Mouse (Mus musculus) adrenal gland, postnatal 10 days (tissue): ENCODE data around the gene Stxbp5l. TPM values are rescaled to one million over a fixed set of nuclear protein-coding genes. Genes with fewer than 3 reads are reported as not detected.
"Not testable (repeated sequence)": the region's sequence is repeated elsewhere in the genome, so short reads cannot be mapped to it uniquely, and the experiment has no call there.

Source experiments
- DNase-seq: peaks from one replicate; pipeline ENCODE4 v3.0.0; 2021; ENCODE audit warnings: mixed read lengths
- long read RNA-seq, 2 experiments: library from polyadenylated mRNA; stranded (forward); transcript quantifications; one replicate each; pipeline ENCODE4 v2.0.0; 2021
- total RNA-seq, 2 experiments: library from RNA; stranded (reverse); gene quantifications; 2 replicates each; pipeline ENCODE4 v1.2.3; 2021

Stxbp5l gene
- 1 to 10 TPM; 1.4 to 2.3 TPM for total RNA-seq
- long read RNA-seq, experiment 1, result 0 reads
- long read RNA-seq, experiment 2, full-length matches to known transcripts, result 1 of 1 reads
- long read RNA-seq, experiment 2, partial matches to known transcripts, result 0 of 1 reads
- long read RNA-seq, experiment 2, other reads (novel, unspliced or antisense), result 0 of 1 reads

DNA sequence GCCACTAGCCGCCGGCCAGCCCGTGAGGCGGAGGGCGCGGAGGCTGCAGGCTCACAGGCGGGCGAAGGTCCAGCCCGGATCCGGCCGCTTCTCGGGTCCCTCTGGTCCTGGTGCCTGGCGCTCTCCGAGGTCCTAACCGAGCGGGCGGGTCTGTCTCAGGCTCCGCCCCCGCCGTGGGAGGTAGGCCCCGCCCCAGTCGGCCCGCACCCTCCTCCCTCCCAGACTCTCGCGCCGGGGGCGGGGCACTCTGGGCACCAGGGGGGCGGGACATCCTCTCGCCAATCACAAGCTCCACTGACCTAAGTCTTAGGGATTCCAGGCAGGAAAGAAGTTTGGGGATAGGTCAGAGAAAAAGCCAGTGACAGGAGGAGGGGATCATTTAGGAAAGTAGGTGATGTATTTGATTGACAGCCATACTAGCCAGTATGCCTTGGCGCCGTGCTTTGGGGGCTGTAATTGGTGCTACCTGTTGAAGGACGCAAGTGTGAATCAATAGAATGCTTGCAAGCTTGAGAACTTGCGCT, at the start of gene Stxbp5l:
Gene Stxbp5l, minus strand, starts transcription at position 142 of the 524 bp plus-strand sequence.
- peak; percentile 97 for DNase-seq

DNA sequence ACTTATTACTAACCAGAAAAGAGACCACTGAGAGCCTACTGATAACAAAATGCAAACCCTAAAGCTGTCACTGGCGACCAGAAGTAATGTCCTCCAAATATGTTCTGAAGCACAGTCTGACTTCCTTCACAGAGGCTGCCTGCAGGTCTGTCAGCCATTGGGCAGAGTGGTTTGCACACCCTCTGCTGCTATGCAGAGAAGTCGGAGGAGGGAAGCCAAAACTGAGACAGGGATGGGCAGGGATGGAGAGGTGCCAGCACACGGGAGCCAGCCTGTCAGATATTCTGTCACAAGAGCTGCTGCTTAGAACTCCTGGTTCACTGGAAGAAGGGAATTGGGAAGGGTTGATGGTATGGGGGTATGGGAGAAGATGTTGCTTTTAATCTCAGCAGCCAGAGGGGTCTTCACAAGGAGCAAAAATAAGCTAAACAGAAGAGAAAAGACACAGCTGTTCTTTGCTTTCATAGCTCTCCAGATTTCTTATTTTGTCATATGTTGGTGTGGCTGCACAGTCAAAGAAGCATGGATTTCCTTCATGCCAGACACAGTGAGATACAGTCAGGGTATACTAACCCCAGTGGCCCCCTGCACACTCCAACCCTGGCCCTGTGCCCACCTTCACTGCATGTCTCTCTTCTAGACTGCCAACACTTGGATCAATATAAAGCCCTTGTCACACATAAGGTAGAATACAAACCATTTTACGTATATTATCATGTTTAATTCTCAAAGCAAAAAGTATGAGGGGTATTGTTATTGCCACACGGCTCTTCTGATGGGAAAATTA, 48.8 kb upstream of the Stxbp5l start:
- no peak for DNase-seq

DNA sequence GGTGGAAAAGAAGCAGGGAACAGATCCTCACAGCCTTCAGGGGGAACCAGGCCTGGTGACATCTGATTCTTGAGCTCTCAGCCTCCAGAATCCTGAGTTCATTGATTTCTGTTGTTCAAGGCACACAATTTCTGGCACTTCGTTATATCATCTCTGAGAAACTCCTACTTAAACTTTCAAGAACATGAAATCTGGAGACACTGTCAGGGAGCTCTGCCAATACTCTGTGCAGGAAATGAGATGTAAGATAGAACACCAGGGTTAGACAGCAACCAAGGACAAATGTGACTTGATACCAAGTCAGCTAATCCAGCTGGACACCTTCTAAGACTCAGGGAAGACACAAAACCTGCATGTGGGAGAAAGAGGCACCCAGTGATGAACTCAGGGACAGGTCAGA, 40.7 kb upstream of the Stxbp5l start:
- DNase-seq, result no peak

DNA sequence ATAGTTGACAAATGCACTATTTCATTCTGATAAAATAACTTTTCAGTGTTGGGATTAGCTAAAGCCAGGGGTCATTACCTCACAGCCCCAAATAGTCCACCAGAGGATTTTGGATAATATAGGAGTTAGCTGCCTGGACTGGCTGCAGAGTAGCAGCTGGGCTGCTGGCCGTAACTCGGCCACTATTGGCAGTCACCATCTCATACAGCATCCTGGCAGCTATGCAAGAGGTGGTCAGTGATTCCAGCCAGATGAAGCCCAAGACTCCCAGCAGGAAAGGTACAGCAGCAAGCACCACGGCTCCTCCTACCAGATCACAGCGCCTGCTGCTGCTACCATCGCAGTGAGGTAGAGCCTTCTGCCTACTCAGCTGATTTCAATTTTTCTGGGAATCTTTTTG, 38.1 kb upstream of the Stxbp5l start:
- no peak for DNase-seq

DNA sequence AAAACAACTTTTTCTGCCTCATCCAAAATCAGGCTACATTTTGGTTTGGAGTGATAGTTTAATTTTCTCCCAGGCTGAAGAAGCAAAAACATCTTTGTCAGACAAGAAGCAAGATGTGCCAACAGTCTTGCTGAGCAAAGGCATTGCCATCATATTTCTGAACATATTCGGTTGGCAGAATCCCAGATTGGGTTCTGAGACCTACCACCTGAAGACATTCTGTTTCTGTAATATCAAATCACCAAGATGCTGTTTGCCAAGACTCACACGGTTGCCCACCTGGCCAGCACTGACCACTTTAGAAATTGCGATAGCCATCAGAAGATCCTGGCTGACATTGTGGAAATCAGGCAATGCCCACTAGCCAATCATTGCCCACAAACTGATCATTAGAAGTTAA, 37.1 kb upstream of the Stxbp5l start:
- no peak for DNase-seq

DNA sequence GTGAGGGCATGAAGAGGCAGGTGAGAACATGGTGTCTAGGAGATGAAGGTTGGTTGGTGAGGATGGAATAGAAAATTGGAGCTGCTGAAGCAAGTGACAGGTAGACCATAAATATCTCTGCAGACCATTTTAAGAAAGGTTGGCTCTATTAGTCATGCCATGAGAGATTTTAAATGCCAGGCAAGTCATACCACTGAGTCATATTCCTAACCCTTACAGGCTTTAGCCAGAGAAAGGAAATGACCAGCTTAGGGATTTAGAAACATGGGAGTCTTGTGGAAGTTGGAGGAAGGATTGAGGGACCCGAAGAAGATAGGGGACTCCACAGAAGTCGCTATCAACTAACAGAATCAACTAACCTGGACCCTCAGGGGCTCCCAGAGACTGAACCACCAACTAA, 35.8 kb upstream of the Stxbp5l start:
- no peak for DNase-seq

DNA sequence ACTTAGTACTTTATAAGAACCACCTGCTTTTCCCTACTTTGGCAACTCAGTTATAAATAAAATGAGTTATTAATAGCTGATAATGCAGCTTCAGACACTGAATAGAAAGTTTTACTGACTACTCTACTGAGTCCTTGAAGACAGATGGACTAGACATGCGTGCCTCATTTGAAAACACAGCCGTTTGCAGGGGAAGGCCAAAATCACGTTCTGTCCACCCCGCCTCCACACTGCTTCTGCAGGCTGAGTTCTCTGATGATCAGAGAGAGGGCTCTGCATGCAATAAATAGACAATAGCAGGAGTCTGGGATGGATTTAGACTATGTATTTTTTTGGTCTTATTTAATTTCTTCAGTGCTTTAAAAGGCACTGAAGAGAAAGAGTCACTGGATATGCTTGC, 20.8 kb upstream of the Stxbp5l start:
- no peak for DNase-seq

DNA sequence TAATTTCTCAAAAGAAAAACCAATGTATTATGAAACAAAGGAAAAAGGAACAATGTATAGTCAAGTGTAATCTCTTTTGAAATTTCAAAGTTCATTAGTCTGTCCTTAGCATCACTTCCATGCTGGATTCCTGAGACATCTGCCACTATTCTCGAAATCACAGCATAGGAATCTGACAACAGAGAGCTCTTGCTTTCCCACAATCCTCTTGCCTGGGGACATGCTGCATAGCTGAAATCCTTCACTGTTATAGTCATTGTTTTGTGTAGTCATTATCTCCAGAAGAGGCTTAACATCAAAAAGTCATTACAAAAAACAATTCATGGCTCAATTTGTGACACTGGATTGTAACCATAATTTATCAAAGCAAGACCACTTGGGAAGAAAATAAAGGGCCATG, 20.2 kb upstream of the Stxbp5l start:
- DNase-seq, result no peak

DNA sequence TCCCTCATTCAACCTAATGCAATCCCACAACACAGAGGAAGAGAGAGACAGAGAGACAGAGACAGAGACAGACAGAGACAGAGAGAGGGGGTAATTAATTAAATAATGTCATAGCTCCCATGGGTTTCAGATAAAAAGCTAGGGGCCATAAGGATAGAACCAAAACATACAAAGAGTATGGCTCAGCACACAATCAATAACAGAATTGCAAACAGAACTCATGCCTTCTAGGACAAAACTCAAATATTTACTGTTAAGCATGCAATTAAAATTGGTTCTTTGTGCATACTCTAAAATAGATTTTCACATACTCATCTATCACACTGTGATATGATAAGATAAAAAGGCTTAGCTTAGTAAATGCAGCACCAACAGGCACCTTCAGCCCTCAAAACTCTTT, 5.2 kb upstream of the Stxbp5l start:
- DNase-seq, result no peak

DNA sequence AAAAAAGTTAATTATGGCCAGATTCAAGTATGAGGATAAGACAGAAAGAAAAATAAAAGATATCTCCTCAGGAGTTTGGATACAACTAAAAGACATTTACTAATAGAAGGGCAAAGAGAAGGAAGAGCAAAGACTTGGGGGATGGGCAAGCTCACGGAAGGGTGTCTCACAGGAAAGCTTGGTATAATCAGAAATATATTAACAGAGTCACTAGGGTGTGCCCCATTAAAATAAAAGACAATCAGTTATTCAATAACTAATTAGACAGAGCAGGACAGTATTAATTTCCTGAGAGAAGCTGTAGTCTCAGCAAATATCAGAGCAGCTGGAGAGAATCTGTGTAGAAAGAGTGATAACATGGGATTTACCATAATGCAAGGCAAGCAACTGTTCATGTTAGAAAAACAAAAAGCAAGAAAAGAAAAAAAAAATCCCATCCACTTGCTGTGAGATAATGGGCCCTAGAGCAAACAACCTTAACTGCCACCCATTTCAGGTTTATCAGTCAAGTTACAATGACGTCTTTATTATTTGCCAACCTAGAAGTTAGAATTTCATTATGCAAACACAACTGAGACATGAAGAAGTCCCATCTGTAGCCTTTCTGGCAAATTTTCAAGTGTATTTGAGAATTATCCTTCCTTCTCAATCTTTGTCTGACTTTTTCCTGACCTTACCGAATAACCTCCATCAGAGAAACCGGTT, 4.6 kb upstream of the Stxbp5l start:
- DNase-seq, result no peak

DNA sequence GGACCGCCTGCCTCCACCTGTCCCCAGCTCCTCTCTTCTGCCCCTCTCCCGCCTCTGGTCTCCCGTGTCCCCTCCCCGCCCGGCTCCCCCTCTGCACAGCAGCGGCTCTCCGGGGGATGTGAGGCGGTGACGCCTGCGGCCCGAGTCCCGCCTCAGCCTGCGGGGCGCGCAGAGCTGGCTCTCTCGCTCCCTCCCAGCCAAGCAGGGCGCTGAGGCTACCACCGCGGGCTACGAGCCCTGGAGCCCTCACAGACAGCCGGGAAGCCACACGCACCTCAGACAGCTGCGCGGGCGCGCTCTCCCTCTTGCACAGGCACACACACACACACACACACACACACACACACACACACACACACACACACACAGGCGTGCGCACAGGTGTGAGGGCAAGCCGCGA, 393 bp downstream of the Stxbp5l start:
- peak; percentile 46 for DNase-seq

DNA sequence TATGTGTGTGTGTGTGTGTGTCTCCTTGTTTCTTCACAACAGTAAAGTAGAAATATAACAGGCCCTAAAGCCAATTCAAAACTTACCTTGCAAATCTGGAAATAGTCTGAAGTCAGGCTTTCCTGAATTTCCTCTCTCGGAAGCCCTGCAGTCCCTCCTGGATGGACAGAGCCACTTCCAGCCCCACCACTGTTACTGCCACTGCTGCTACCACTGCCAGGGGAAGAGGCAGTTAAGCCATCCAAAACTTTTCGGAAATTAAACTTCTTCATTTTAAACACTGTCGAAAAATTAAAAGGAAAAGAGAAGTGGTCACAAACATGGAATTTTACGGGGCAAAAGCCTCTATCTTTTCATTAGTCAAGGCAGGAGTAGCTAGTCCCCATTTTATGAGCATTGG, 1.3 kb downstream of the Stxbp5l start:
- no peak for DNase-seq

DNA sequence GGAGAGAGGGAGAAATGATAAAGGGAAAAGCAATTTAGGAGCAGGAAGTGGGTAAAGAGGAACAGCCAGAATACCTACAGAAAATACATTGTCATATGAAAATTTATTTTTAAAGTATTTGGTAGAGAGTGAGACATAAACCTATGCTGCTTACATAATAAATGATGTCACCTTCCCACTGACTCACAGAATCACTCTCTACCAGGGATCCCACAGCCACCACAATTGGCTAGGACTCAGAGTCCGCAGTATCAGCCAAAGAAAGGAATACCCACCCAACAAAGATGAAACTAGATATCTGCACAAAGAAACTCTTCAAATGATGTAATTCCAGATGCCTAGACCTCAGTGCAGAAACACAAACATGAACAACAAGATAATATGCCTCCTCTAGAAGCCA, 12.0 kb downstream of the Stxbp5l start:
- DNase-seq, result no peak

DNA sequence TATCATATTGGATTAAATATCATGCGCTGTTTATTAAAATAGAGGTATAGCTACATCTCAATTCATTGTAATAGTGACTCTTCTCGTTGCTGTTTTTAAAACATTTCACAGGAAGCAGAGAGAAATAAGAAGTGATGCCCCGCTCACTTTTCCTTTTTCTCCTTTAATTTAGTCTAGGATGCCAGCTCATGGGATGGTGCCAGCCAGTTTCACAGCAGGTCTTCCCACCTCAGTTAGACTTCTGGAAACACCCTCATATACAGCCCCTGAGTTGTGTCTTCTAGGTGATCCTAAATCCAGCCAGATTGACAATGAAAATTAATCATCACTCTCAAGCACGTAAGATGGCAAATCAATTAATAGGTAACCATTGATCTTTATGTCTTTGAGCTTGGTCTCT, 17.3 kb downstream of the Stxbp5l start:
- no peak for DNase-seq

DNA sequence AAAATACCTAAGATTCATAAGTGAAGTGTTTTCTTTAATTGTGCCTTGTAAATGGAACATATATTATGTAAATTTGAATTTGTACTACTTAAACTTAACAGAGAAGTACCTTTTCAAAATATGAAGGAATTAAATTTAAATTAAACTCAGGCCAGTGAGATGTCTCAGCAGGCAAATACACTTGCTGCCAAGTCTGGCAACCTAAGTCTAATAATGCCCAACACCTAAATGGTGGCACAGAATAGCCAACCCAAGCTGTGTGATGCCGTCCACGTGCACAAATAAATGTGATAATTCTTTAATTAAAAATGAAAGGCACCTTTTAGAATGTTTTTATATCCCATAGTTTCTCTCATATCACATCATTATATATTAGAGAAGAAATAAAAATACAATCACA, 20.8 kb downstream of the Stxbp5l start:
- no peak for DNase-seq

DNA sequence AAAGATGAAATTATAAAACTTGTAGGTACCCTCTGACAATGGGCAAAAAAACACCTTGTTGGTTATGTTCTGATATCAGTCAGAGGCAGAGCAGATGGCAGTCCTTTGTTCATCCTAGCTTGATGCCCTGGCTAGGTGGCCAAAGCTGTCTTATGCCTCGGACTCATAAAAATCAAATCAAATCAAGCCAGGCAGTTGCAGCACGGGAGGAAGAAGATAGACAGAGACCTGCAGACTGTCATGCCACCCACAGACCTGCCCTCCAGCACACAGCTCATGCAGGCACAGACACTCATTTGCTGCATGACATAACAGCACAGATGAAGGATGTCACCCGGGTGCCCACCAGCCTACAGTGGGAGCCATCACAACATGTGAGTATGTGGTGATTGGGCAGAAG, 29.1 kb downstream of the Stxbp5l start:
- DNase-seq, result no peak

DNA sequence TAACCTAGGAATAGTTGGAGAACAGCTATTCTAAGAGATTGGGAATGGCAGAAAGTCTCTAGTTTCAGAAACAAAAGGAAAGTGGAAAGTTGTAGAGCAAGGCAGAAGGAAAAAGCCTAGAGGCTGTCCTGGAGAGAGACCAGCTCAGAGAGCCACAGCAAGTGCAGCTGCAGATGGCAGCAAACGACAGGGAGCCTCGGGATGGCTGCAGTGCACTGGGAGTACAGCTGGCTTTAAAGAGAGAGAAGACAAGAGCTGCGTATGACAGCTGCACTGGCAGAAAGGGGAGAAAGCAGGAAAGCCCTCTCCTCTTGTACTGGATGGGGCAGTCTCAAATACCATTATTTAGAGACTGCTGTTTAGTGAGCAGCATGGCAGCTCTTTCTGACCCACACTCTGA, 37.7 kb downstream of the Stxbp5l start:
- peak; percentile 57 for DNase-seq

DNA sequence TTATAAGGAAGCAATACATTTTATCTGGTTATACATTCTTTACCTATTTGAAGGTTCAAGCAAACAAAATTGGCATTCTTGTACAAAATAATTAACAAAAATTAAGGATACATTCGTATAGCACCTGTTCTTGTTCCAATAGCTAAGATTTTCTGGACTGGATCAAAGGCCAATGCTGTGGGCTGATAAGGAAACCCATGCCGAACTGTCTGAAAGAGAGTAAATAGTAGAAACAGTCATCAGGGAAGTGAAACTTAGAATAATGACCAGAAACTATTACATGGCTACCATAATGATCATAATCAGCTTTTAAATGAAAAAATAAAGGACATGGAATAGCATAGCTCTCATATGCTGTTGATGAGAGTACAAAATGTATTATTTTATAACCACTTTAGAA, 39.8 kb downstream of the Stxbp5l start:
- DNase-seq, result no peak

DNA sequence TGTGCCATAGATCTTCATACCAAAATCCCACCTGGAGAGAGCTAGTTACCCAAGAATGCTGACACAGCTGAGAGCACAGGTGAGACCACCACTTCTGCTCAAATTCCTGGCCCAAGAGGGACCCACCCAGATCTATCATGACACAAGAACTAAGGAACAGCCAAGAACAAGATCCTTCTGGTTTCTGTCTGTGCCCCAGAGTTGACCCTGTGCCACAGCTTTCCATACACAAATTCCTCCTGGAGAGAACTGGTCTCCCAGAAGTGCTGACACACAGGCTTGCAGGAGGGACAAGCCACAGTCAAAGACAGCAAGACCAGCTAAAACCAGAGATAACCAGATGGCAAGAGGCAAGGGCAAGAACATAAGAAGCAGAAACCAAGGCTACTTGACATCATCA, 43.3 kb downstream of the Stxbp5l start:
- not testable (repeated sequence) for DNase-seq

DNA sequence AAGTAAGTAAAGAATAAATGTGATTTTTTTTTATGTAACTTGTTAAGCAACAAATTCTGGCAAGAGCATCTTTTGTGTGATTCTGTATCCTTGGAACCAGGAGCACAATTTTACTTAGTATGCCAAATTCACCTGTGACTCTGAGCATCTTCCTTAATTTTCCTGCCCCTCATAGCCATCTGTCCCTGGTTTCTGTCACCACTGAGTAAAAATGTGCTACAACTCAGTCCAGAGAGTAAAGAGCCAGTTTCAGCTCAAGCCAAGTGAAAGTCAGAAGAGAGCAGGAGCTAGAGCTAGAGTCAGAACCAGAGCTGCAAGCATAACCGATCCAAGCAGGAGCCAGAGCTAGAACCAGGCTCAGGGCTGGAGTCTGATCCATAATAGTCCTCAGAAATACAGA, 46.6 kb downstream of the Stxbp5l start:
- DNase-seq, result no peak

DNA sequence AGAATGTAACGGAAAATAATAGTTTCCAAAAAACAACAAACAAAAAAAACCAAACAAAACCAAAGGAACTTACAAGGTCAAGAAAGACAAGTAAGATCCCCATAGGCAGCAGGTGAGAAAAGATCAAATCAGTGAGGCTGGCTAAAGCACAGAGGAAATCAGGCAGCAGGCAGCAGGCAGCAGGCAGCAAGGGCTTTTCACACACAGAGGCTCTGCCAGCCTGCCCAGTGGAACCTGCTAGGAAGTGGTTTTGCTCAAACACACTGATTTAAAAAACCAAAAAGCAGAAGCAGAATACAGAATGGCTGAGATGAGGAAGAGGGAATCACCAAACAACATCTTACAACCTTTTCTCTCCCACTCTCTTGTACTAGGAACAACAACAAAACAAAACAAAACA, 47.2 kb downstream of the Stxbp5l start:
- DNase-seq, result no peak

DNA sequence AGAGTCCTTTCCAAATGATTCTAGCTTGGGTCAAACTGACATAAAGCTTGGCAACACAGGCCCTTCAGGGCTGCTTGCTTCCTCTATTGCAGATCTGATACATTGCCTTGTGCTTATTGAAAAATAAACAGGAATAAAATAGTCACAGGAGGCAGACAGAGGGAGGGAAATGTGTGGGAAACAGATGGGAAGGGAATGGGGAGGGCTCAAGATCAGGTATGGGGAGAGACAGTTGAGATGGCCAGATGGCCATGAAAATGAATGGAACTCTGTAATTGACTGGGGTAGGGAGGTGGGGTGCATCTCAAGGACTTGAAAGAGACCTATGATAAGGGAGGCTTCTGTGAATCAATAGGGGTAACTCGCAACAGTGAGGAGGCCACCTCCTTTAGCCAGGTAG, 80.3 kb downstream of the Stxbp5l start:
- no peak for DNase-seq

DNA sequence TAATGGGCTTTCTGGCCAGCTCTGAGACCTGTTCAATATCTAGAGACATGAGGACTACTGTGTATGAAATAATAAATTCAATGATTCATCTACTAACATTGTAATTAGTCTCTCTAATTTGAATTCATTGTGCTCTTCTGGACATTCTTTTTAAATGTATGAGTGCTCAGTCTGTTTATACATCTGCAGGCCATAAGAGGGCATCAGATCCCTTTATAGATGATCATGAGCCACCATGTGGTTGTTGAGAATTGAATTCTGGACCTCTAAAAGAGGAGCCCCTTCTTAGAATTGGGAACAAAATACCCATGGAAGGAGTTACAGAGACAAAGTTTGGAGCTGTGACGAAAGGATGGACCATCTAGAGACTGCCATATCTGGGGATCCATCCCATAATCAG, 92.2 kb downstream of the Stxbp5l start:
- DNase-seq, result no peak

DNA sequence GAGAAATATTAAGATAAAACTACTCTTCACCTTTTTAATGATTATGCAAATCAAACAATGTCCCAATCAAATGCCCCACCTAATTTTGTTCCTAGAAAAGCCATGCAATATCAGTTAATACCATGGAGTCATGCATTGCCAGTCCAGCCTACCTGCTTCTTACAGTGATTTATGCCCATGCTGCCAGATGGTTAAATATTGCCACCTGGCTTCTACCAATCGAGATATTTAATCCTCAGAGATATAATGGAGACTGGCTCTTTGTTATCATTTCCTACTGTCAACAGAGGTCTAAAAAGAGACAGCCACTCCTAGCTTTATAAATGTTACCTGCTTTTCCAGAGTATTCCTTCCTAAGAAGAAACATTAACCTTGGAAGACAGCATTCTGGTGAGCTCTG, 104.6 kb downstream of the Stxbp5l start:
- no peak for DNase-seq
